Mouse (Mus musculus) spleen, adult 18-20 months (tissue): ENCODE data around the gene Gm49776.

Experiments used
- DNase-seq, 2 experiments: peaks; one replicate each; pipeline ENCODE4 v3.0.0; 2022; ENCODE audit warnings: mixed read lengths in 2 of 2

Gene Gm49776

GRCm38 (mm10) chr16:18233919-18234670, 24.0 kb downstream of the Gm49776 start:
- DNase-seq, result no peak

DNA sequence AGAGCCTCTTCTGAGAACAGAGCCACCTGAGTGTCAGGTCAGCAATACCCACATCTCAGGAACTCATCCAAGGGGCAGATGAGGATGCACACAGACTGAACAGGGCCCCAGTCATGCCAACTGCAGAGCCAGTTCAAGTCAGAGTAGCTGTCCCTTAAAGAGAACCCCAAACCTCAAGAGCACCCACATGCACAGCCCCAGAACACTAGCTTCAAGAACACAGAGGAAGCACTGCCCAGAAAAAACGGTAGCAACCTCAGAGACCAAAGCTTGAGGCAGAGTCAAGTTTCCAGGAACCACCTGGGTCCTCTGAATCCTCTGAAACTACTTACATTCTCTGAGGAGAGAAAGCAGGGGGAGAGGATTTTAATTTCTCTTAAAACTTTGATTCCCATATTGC, 24.7 kb downstream of the Gm49776 start:
- DNase-seq, result no peak

DNA sequence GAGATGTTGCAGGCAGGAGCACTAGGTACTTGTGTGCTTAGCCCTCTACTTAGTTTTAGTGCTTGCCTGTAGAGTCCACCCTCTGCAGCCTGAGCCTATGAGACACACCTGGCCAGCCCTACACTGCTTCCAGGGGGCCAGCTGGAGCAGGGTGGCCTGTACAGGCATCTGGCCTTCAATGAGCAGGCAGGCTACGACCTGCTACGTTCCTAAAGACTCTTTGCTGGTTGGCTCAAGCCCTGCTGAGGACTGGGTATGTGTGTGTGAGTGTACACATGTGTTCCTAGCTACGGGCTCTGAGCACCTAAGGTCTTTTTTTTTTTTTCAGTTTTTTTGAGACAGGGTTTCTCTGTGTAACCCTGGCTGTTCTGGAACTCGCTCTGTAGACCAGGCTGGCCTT, 26.7 kb downstream of the Gm49776 start:
- DNase-seq, result no peak

DNA sequence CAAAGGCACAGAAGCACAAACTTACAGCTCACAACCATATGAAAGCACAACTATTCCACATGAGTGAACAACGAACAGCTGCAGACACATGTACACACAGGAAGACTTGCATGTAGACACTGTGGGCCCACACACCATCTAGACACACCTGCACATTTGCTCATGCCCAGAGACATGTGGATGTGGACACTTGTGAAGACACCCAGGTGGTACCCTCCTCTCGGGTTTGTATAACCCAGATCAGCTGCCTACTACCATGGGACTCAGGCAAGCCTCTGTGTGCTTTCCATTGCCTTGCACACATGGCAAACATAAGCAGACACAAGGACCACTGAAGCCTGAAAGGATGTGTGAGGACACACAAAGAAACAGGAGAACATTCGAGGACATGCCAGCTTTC, 27.1 kb downstream of the Gm49776 start:
- DNase-seq, result no peak

DNA sequence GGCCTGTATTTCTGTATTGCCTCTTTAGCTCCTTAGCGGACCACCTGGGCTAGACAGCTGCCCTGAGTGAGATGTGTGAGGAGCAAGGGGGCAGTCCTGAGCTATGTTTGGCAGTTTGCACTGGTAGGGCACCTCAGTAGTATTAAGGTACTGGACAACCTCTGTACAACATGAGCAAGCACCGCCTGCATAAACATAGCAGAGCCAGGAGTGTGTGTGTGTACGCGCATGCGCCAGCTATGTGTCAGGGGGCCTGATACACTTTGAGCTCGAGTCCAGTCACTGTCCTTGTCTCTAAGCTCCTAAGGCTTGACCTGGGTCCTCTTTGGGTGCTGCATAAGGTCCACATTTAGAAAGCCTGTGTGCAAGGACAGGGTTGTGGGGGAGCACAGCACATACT, 27.5 kb downstream of the Gm49776 start:
- DNase-seq, result no peak

- no peak for DNase-seq
Observed at GRCm38 (mm10) chr16:18229622-18230021, 28.5 kb downstream of the Gm49776 start.

DNA sequence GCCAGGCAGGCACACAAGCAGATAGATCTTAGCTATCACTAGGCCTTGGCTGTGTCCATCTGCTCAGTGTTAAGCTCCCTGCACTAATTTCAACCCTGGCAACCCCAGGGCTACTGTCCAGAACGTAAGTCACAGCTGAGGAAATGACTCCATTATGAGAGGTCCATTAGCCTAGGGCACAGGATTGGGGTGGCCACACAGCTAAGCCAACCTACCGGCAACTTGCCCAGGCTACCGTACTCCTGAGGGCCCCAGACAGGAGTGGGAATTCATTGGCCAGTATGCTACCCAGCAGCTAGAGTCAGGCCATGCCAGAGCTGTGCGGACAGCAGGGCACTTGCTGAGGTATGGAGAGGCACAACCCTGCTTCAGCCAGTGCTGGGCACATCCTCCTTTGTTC, 29.3 kb downstream of the Gm49776 start:
- DNase-seq, result no peak

GRCm38 (mm10) chr16:18227897-18228422, 30.2 kb downstream of the Gm49776 start:
- no peak for DNase-seq

GRCm38 (mm10) chr16:18227187-18227586, 30.9 kb downstream of the Gm49776 start:
- DNase-seq, result no peak

DNA sequence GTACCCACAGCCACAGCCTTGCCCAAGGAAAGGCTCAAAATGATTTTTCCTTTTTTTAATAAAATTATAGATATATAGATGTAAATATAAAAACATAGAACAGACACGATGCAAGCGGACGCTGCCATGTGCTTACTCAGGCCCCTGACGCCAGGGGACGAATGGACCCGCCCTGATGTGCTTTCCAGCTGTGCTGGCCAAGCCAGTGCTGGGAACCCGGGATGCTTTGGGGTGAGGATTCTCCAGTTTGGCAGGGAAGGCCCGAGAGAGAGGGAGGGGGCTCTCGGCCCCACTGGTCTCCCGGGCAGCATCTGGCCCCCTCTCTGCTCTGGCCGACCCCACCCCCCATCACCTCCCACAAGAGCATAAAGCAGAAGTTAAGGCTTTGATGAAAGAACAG, 35.9 kb downstream of the Gm49776 start:
- no peak for DNase-seq

GRCm38 (mm10) chr16:18221543-18221898, 36.6 kb downstream of the Gm49776 start:
- DNase-seq, result no peak

GRCm38 (mm10) chr16:18220856-18221542, 37.1 kb downstream of the Gm49776 start:
- no peak for DNase-seq

DNA sequence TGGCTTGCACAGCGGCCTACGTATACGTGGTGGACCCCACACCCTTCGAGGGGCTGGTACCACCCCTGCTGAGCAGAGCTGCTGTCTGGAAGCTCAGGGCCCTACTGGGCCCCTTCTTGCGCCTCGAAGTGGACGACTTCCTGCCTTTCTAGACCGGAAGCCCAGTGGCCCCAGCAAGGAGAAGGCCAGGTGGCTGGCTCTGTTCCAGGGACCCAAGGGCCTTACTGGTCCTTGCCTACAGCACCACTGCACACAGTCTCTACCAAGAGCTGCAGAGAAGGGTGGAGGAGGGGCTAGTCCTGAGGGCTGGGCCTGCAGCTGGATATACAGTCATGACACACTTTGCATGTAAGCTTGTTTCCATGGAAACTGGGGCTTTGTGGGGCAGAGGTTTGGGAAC, 38.1 kb downstream of the Gm49776 start:
- no peak for DNase-seq

- no peak for DNase-seq
Observed at GRCm38 (mm10) chr16:18218580-18218996, 39.5 kb downstream of the Gm49776 start.

DNA sequence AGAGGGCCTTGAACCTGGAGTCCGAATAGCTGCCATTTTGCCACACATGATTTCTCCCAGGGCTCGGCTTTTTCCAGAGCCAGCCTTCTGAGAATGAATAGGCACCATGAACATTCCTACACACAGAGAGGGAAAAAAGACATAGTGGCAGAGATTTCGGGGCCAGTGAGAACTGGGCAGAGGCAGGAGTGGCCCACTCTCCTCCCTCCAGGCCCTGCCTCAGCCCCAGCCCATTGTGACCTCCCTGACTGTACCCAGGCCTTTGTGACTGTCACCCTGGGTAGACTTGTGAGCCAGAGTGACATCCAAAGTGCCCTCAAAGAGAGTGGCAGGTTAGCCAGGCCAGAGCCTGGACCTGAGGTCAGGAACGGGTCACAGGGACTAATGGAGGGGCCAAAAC, 40.5 kb downstream of the Gm49776 start, which contains the start of gene Ccdc188:
Gene Ccdc188, plus strand, starts transcription at position 301 of the 400 bp plus-strand sequence.
- no peak for DNase-seq

DNA sequence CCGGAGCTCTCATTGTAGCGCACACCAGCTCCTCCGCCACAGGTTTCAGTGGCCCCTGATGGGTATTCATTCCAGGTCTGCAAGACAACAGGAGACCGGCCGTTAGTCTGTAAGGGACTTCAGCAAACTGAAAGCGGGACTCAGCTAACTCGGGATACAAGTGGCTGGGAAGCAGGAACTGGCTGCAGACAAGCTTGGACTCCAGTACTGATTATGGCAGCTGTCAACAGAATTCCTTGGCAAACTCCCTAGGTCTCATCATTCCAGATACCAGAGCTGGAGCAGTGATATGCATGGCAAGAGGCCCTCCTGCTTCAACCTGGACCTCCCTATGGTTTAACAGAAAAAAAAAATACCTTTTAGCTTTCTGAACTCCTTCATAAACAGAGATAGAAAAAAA, 43.3 kb downstream of the Gm49776 start:
- DNase-seq, result no peak

DNA sequence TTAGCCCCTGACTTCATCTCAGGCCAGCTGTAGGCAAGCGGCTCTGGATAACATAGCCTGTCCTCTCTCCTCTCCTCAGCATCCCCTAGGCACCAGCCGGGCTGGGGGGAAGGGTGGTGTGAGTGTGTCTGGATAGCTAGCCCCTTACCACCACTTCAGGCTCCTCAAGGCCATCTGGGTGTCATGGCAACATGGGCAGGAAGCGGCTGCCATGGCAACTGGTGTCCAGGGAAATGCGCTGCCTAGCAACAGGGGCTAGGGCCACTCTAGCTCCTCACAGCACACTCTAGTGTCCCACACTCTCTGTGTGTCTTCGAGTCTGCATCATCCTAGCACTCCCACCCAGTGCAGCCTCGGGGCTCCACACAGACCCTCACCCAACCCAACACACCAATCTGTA, 44.4 kb downstream of the Gm49776 start:
- no peak for DNase-seq

- peak; percentile 45 to 82 for DNase-seq
Observed at GRCm38 (mm10) chr16:18211417-18212171, 46.5 kb downstream of the Gm49776 start.

GRCm38 (mm10) chr16:18210701-18211416, 47.3 kb downstream of the Gm49776 start:
- DNase-seq, result peak in 1 of 2 experiments; percentile 52

DNA sequence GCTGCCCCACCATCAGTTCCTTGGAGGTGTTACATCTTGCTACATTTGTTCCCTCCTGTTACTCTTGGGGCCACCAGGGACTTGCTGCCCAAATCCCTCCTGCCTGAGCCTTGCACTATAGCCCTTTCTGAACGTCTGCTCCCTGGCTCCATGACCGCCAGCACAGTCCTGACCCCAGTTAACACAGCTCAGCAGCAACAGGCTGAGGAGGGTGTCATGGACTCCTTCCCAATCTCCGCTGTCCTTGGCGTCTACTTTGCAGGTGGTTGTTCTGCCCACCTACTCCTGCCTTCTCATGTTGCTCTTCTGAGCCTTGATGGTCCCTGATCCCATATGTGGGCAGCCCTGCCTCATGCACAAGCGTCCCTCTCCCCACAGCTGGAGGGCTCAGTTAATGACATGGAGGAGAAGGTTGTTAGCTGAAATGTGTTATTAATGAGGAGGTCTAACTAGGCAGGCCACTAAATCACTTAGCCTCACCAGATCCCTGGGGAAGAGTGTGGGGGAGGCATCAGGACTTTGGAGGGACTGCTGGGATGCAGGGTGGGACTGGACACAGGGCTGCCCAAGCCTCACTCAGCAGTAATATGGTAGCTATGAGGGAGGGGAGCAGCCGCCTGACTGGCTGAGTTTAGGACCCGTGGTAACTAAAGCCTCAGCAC, 54.6 kb downstream of the Gm49776 start:
- DNase-seq, result no peak

DNA sequence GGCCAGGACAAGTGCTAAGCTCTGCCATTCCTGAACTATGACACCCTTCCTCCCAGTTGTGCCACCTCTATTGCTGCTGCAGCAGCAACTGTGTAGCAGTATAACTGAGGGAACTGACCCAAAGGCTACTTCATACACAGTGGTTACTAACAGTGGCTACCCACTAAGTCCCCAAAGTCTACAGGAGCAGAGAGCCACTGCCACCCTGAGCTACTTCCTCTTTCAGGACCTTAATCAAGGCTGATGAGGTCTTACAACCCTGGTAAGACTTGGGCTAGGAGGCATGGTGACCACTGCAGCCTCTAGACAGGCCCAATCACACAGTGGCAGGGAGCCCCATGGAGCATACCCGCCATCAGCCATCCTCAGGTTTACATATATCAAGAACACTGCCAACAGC, 56.1 kb downstream of the Gm49776 start:
- DNase-seq, result no peak

GRCm38 (mm10) chr16:18201620-18202019, 56.5 kb downstream of the Gm49776 start:
- no peak for DNase-seq
